Mouse (Mus musculus): ENCODE measurements around the gene Gm42715.

Gm42715 gene

DNA sequence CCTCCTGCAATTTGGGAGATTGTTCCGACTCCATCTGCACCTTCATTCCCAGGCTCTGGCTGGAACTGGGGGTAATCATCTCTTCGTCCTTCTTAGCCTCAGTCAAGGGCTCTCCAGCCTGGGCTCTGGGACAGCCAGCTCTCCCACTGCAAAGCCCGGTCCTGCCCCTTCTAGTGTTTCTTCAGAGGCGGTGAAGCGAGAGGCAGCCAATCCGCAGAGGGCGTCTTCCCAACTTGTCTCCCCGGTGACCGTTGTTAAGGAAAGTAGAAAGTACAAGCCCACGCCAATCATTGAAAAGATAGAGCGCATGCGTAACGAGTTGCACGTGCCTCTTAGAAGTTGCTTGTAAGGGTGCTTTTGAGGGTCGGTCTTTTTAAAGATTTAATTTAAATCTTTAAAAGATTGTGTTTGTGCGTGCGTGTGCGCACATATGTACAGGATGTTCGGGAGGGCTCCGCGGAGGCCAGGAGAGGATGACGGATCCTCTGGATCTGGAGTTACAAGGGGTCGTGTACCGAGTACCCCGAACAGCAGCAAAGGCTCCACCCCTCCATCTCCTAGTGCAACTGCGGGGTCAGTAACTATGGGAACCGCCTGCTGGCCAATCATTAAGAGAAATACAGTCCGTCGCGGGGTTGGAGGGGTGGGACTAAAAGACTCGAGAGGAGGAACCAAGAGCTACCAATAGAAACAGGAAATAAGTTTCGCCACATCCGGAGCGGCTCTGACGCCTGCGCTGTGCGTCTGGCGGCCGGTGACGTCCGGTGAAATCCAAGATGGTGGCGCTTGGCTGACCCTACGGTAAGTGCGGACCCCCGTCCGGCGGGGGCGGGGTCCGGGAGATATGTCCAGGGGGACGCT lies 68.9 kb downstream of the Gm42715 start, which contains the start of the genes Ccdc189 and Rnf40:
Gene Ccdc189 (minus strand): TSS at position 585 of the 861 bp plus-strand sequence.
Gene Rnf40 (plus strand): TSS at position 757 of the 861 bp plus-strand sequence.
- DNase-seq = peak; percentile 94

- no peak for DNase-seq
Observed at GRCm38 (mm10) chr7:127588901-127589300, 69.5 kb downstream of the Gm42715 start.

DNA sequence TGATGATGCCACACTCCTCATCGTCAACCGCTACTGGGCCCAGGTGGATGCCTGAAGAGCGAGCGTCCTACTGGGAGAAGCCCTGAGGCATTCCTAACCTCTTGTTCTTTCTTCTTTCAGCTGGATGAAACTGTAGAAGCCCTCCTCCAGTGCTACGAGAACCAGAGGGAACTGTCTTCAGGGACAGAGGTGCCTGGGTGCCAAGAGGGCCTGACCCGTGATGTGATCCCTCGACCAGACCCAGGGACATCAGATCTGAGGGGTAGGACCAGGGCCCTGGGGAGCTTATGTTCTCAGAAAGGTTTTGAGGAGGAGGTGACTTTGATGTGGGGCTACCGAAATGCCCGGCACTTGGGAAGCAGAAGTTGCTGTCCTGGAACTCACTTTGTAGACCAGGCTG lies 70.3 kb downstream of the Gm42715 start:
- no peak for DNase-seq

DNA sequence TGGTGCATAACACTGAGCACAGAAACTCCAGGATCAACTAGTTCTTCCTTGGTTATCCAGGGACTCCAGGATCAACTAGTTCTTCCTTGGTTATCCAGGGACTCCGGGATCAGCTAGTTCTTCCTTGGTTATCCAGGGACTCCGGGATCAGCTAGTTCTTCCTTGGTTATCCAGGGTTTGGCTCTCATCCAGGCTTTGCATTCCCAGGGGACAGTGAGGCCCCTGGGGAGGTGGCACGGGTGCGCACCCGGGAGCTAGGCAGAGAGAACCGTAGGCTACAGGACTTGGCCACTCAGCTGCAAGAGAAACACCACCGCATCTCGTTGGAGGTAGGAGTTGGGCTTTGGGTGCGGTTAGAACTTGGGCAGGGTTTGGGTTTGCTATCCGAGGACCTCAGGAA lies 71.7 kb downstream of the Gm42715 start:
- DNase-seq = no peak

GRCm38 (mm10) chr7:127592575-127592974 lies 73.2 kb downstream of the Gm42715 start:
- no peak for DNase-seq

- DNase-seq = no peak
Observed at GRCm38 (mm10) chr7:127596747-127597146, 77.4 kb downstream of the Gm42715 start.

DNA sequence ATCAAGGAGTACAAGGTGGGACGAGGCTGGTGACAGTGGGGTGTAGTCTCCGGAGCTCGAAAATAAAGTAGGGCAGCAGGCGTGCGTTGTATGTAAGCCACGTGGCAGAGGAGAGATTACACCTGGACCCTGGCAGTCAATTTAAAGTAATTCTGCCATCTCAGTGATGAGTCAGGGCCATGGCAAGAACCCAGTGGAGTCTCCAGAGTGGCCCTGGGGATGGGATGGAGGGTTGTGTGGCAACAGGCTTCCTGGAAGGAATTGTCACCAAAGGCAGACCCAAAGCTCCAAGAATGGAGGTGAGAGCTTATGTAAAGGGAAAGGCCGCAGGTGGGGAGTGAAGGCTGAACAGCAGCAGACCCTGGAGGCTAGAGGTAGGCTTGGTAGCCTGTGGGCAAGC lies 81.2 kb downstream of the Gm42715 start:
- DNase-seq = no peak

- DNase-seq = no peak
Observed at GRCm38 (mm10) chr7:127601735-127602134, 82.4 kb downstream of the Gm42715 start.

- DNase-seq = no peak
Observed at GRCm38 (mm10) chr7:127602903-127603302, 83.5 kb downstream of the Gm42715 start.

GRCm38 (mm10) chr7:127604256-127604655 lies 84.9 kb downstream of the Gm42715 start:
- no peak for DNase-seq

DNA sequence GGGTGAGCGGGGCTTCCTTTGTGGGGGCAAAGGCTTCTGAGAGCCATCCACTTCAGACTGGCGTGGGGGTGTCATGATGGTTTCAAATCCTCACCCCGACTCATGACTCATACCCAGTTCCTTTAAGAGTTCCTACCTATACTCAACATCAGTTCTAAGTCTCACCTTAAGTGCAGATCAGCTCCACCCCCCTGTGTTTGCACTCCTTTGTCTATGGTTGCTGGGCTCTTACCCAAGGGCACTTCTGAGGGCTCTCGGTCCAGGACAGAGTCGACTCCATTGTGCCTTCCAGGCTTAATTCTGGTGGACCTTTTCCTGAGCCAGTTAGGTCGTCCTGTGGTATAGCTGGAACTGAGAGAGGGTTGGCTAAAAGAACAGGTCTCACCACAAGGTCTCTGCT lies 87.8 kb downstream of the Gm42715 start:
- no peak for DNase-seq

DNA sequence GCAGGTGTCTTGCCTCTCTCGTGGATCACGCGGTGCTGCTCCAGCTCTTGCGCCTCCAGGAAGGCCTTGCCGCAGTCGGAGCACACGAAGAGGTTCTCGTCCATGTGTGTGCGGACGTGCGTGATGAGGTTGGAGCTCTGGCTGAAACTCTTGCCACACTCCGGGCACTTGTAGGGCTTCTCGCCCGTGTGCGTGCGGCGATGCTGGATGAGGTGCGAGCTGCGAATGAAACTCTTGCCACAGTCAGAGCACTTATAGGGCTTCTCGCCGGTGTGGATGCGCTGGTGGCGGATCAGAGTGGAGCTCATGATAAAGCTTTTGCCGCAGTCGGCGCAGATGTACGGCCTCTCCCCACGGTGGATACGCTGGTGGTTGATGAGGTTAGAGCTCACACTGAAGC lies 91.6 kb downstream of the Gm42715 start:
- DNase-seq = no peak

- DNase-seq = no peak
Observed at GRCm38 (mm10) chr7:127611561-127611960, 92.2 kb downstream of the Gm42715 start.

DNA sequence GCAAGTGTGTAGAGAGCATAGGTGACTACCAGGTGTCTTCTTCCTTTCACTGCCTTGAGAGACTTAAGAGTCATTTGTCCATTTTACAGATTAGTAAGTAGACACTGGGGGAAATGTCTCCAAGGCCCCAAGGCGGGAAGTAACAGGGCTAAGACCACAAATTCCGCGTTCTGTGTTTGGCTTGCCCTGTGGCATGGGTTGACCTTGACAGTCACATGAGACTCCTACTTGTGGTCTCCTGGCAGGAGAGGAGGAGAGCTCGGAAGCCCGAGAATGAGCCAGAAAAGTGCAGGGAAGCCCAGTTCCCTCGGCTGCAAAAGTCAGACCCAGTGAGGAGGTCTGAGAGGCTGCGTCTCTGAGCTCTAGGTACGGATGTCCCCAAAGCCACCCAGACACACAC lies 94.1 kb downstream of the Gm42715 start:
- DNase-seq = no peak

DNA sequence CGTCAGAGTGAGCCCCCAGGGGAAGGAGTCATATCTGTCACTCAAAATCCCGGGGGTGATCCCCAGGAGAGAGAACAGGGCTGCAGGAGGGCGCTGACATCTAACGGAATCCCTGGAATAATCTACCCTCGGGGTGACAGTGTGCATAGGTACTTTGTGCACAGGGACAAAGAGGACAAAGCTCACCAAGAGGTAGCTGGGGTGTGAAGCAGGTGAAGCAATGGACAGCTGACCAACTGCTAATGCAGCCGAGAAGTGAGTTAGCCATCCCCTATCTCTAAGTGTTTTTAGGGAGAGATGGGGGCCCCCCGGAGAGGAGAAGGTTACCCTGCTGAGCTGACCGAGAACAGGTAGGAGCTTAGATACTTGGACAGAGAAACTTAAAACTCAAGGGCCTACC lies 94.7 kb downstream of the Gm42715 start:
- DNase-seq = no peak

GRCm38 (mm10) chr7:127614511-127614890 lies 95.1 kb downstream of the Gm42715 start:
- no peak for DNase-seq

DNA sequence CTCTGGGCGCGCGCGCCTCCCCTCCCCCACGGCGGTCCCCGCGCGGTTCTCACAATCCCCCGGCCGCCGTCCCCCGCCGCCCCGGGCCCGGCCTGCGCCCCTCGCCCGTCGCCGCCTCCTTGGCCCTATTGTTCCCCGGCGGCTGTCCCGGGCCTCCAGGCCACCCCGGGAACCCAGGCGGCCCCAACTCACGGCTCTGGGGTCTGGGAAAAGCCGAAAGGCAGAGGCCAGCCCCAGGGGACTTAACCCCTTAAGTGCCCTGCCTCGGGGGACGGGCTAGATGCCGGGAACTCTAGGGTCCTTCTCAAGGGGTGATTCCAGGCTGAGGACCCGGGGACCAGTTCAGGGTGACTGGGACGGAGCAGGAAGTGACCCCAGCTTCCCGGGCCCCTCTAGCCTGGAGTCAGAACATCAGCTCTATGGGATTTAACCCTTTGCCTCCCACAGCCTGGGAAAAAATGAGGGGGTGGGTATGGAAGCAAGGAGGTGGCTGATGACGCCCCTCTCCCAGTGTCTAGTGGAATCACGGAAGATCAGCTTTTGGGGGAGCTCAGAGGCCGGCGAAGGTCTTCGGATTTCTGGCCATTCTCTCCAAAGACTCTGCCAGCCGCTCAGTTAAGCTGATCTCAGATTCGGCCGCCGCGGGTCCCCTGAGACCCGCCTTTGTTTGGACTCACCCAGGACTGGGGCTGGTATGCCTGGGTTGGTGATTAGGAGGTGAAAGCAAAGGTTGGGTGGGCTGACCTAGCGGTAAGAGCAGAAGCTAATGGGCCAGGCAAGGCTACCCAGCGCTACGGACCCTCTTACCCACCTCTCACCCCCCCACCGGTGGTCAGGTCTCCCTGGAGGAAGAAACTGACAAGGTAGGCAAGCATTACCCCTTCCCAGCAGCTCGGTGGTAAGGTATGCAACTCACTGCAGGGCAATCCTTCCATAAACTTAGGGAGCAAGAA lies 95.8 kb downstream of the Gm42715 start, which contains the start of gene Zfp629:
Gene Zfp629 (minus strand): TSS at position 907 of the 953 bp plus-strand sequence.
- peak; percentile 82 for DNase-seq

DNA sequence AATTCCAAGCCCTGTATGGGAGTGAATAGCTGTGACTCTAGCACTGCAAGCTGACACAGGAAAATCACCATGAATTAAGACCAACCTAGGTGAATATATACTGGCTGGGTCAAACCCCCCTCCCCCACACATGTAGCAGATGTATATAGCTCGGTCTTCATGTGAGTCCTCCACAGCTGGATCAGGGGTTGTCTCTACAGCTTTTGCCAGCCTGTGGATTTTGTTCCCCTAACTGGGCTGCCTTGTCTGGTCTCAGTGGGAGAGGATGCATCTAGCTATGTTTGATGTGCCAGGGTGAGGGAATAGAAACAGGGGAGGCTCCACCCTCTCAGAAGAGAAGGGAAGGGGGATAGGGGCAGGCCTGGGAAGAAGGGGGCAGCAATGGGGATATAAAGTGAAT lies 97.0 kb downstream of the Gm42715 start:
- no peak for DNase-seq

Measured in cerebellum, adult 9-10 months (tissue).